ENCODE assay signal across 8 mouse cellular contexts in genomic region chr11:117654934-117655291, GRCm38 (mm10). TPM values are rescaled to one million over a fixed set of nuclear protein-coding genes. Genes with fewer than 3 reads are reported as not detected.
DNase-seq lines count a peak whose midpoint lies in the region; ATAC-seq and TF ChIP-seq lines count a peak whose summit lies in the region.

No protein-coding gene starts in this region.

- POLR2A ChIA-PET in Patski (lab: Charles Lee) = interaction anchor here (0.6 to 1.4 kb wide), 8 partner anchors 8 to 270 kb away, joined by 3 to 5 read pairs (median 3); no protein-coding TSS in a partner anchor

- no peaks in the 10 kb centered on the region; the same call in 1 of the 2 replicates for H3K27me3 ChIP-seq in heart, postnatal 0 days (ENCODE audit: control insufficient read depth, insufficient read depth, low read length)
- no peaks in the 10 kb centered on the region for H3K27me3 ChIP-seq in Patski
- no peaks in the 10 kb centered on the region for H3K27me3 ChIP-seq in forebrain, embryonic 15.5 days
- H3K27me3 ChIP-seq in liver, embryonic 15.5 days = peaks cover 43% of the 10 kb centered on the region

- ATAC-seq in heart, postnatal 0 days (ENCODE audit: insufficient read depth, low read depth) = peak; percentile 27
- peak; percentile 18 for ATAC-seq in Patski
- ATAC-seq in forebrain, embryonic 15.5 days (replicated peaks) = peak; percentile 44
- ATAC-seq in liver, embryonic 15.5 days (ENCODE audit: insufficient read depth) = peak; percentile 48

- H3K4me3 ChIP-seq in heart, postnatal 0 days (ENCODE audit: low read depth, low read length) = peak overlapping the region; percentile 93
- peak overlapping the region; percentile 93 for H3K4me3 ChIP-seq in forebrain, embryonic 15.5 days
- peak overlapping the region; percentile 82 for H3K4me3 ChIP-seq in liver, embryonic 15.5 days (replicated peaks)

- H3K9me3 ChIP-seq in heart, postnatal 0 days (replicated peaks; ENCODE audit: control insufficient read depth, low read length) = no peaks in the 10 kb centered on the region
- no peaks in the 10 kb centered on the region for H3K9me3 ChIP-seq in forebrain, embryonic 15.5 days
- no peaks in the 10 kb centered on the region for H3K9me3 ChIP-seq in liver, embryonic 15.5 days (replicated peaks)

- H3K36me3 ChIP-seq in heart, postnatal 0 days (replicated peaks; ENCODE audit: control insufficient read depth, insufficient read depth, low read length) = no peaks in the 10 kb centered on the region
- H3K36me3 ChIP-seq in forebrain, embryonic 15.5 days = no peaks in the 10 kb centered on the region
- no peaks in the 10 kb centered on the region for H3K36me3 ChIP-seq in liver, embryonic 15.5 days (replicated peaks)

- H3K4me2 ChIP-seq in heart, postnatal 0 days (ENCODE audit: low read depth, low read length) = peak overlapping the region; percentile 94
- peak overlapping the region; percentile 60 for H3K4me2 ChIP-seq in forebrain, embryonic 15.5 days (replicated peaks)
- peak overlapping the region; percentile 96 for H3K4me2 ChIP-seq in liver, embryonic 15.5 days

- TF ChIP-seq EP300 in heart, postnatal 0 days (IDR thresholded peaks at IDR 0.05; ENCODE audit: low read depth) = no peak

- peak overlapping the region; percentile 97 for H3K9ac ChIP-seq in heart, postnatal 0 days (replicated peaks; ENCODE audit: low read depth, low read length)
- peak overlapping the region; percentile 85 for H3K9ac ChIP-seq in forebrain, embryonic 15.5 days (replicated peaks)
- peak overlapping the region; percentile 84 for H3K9ac ChIP-seq in liver, embryonic 15.5 days

- H3K4me1 ChIP-seq in heart, postnatal 0 days (ENCODE audit: control insufficient read depth, insufficient read depth) = peaks cover 26% of the 10 kb centered on the region
- H3K4me1 ChIP-seq in forebrain, embryonic 15.5 days = peaks cover 45% of the 10 kb centered on the region
- H3K4me1 ChIP-seq in liver, embryonic 15.5 days (replicated peaks) = peaks cover 48% of the 10 kb centered on the region

- CTCF ChIA-PET in Patski (lab: Charles Lee) = interaction anchor here (1.9 kb wide), 1 partner anchor 11 kb away, joined by 6 read pairs; no protein-coding TSS in a partner anchor

- TF ChIP-seq CTCF in heart, postnatal 0 days (IDR thresholded peaks at IDR 0.05; ENCODE audit: low read depth) = no peak
- no peak for TF ChIP-seq CTCF in Patski (IDR thresholded peaks at IDR 0.05)

- no peak for DNase-seq in heart, postnatal 0 days (ENCODE audit: low spot score)
- DNase-seq in heart, adult 11 months = no peak
- no peak for DNase-seq in Patski (ENCODE audit: low read depth, low spot score)
- no peak for DNase-seq in right cerebral cortex, adult 18-20 months
- DNase-seq in ovary, postnatal 14 days (ENCODE audit: low spot score) = no peak
- DNase-seq in left cerebral cortex, postnatal 10 days (ENCODE audit: extremely low spot score in 1 of 2, low spot score in 2 of 2) = no peak

- 1% methylated on average over 38 of the region's 66 CpGs for WGBS in heart, postnatal 0 days
- under 1% methylated on average over 42 of the region's 66 CpGs for WGBS in forebrain, embryonic 15.5 days
- WGBS in liver, embryonic 15.5 days (ENCODE audit: insufficient replicate concordance) = under 1% methylated on average over 66 of the region's 66 CpGs

- intact Hi-C loops in left cerebral cortex, postnatal 10 days (cut with DNase I) = loop anchor here (5.0 kb wide), 1 partner anchor 263 kb away; no protein-coding TSS in a partner anchor

- in situ Hi-C loops in Patski (cut with MboI; ENCODE audit: low pct_unique_long_range_greater_than_20kb) = loop anchor here (5.0 kb wide), 1 partner anchor 268 kb away; no protein-coding TSS in a partner anchor

- H3K27ac ChIP-seq in heart, postnatal 0 days (ENCODE audit: low read depth) = peak overlapping the region; percentile 97
- peak overlapping the region; percentile 99 for H3K27ac ChIP-seq in forebrain, embryonic 15.5 days (replicated peaks)
- H3K27ac ChIP-seq in liver, embryonic 15.5 days (replicated peaks) = peak overlapping the region; percentile 83

RNA-seq across cellular contexts. Expression of gene Tnrc6c, which starts 0.8 kb away (rescaled TPM):
- total RNA-seq in heart, postnatal 0 days (2014; rRNA removed; ENCODE audit: low replicate concordance) = 24.2 and 24.4 TPM in 2 replicates
- polyA plus RNA-seq in heart, postnatal 0 days (2015; fragmentation: Nextera tagmentation; extraction: Ambion mirVana) = 6.2 and 6.8 TPM in 2 replicates
- 21.1 TPM for polyA plus RNA-seq in Patski (2021)
- 29.2 and 31.0 TPM in 2 replicates for polyA plus RNA-seq in forebrain, embryonic 15.5 days (2015; fragmentation: Nextera tagmentation; extraction: Ambion mirVana)
- polyA plus RNA-seq in liver, embryonic 15.5 days (2015; fragmentation: Nextera tagmentation; extraction: Ambion mirVana) = 2.4 and 3.0 TPM in 2 replicates
- total RNA-seq in left cerebral cortex, postnatal 10 days (2021) = 10 to 100 TPM; 63.5 to 71.0 TPM
